Mouse (Mus musculus): ENCODE measurements at regions not wholly inside any gene's neighbourhood (a gene's known extent, or its start where the extent isn't known, plus 50 kb on each side); places are given as distances from the start of the nearest gene placed in this dataset.

- no peak for ATAC-seq (ENCODE audit: low TSS enrichment)
These were observed 65.3 kb downstream of the Cdca7 start for GRCm38 (mm10) chr2:72541246-72541645.

DNA sequence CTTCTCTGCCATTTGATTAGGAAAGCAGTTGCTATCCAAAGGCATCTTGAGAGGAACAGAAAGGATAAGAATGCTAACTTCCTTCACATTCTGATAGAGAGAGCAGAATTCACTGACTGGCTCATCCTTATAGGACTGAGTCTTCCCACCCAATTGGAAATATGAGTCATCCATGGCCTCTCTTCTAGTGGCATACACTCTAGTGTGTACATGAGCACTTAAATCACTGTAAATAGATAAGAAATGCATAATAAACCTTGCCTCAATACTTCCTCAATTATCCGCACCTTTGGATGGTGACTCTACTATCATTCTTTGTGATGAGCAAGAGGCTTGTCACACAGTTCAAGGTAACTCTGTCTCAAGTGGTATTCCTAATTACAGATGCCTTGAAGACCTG lies 69.5 kb downstream of the Cdca7 start:
- no peak for ATAC-seq (ENCODE audit: low TSS enrichment)

DNA sequence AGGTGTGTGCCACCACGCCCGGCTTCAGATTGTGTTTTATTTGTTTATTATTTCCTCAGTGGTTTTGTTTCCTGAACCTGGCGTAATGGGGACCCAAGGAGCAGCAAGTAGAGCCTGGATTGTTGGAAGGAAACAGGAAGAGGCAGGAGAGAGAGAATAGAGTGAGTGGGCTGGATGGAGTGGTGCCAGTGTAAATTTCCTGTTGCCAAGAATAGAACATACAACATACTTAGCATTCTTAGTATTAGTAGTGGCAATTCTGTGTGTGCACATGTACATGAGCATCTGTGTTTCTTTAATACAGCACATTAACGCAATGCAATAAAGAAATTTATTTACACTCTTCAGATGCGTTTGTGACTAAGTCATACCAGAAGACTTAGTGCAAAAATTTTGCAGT lies 70.5 kb downstream of the Cdca7 start:
- ATAC-seq (ENCODE audit: low TSS enrichment): no peak

- ATAC-seq (ENCODE audit: low TSS enrichment): no peak
These were observed 71.0 kb downstream of the Cdca7 start for GRCm38 (mm10) chr2:72546963-72547362.

GRCm38 (mm10) chr2:72551268-72551667 lies 75.3 kb downstream of the Cdca7 start:
- no peak for ATAC-seq (ENCODE audit: low TSS enrichment)

GRCm38 (mm10) chr2:72554603-72555002 lies 78.6 kb downstream of the Cdca7 start:
- ATAC-seq (ENCODE audit: low TSS enrichment): no peak

DNA sequence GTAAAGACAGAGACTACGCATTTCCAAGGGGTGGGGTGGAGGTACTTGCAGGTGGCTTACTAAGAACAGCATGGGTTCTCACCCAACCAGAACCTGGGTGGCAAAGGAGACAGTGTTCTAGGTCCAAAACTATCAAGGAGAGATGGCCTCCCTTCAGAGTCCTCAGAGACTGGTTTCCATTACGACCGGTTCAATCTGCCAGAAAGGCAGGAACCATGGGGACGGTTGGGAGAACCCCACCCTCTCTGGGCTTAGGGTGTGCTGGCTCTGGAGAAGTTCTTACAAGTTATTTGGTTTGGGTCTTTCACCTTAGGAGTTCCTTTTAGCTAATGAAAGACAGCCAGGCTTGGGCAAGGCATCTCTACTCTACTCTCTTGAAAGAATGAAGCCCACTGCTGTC lies 79.2 kb downstream of the Cdca7 start:
- ATAC-seq (ENCODE audit: low TSS enrichment): no peak

DNA sequence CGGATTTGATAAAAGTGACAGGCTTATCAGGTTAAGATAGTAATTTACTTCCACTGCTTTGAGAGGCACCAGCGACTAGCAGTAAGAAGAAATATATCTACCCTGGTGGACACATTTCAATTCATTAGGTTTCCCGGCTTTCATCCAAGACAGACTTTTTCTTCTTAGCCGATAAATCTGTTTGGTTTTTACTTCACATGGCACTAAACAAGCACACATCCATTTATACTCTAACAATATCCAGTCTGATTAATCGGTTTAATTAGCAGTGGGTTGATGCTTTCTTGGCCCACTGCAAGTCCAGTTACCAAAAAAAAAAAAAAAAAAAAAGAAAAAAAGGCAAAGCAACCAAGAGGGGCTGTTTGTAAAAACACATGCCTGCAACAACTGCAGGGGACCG lies 79.6 kb downstream of the Cdca7 start:
- no peak for ATAC-seq (ENCODE audit: low TSS enrichment)

DNA sequence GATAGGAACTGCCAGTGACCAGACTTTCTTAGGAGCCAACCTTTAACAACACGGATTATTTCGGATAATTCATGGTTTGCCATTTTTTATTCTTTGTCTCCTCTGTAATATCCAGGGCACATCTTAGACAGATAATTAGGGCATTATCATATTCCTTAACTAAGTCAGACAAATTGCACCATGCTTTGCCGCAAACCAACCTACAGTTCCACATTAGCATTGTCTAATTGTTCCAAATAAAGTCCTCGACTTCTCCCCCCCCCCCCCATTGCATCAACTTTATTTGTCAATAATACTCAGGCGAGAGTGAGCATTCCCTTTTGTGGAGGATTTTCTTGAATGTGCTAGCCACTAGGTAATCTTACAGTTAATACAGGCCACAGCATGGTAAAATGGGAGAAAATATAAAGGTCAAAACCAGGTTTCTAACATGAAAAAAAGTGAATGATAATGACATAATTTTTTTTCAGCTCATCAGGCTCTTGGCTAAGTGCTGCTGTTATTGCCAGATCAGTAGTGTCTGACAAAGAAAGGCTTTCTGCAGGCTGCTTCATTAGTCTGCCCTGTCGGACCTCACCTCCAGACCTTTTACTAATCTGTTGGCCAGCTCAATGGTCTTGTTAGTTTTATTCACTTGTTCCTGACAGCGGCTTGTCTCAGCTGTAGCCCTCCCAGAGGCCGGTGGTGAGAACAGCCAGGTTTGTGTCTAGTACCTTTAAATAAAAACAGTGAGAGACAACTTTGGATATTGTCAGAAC lies 80.3 kb downstream of the Cdca7 start:
- no peak for ATAC-seq (ENCODE audit: low TSS enrichment)

GRCm38 (mm10) chr2:72557161-72557560 lies 81.2 kb downstream of the Cdca7 start:
- no peak for ATAC-seq (ENCODE audit: low TSS enrichment)

- ATAC-seq (ENCODE audit: low TSS enrichment): no peak
These were observed 81.8 kb downstream of the Cdca7 start for GRCm38 (mm10) chr2:72557565-72558260.

DNA sequence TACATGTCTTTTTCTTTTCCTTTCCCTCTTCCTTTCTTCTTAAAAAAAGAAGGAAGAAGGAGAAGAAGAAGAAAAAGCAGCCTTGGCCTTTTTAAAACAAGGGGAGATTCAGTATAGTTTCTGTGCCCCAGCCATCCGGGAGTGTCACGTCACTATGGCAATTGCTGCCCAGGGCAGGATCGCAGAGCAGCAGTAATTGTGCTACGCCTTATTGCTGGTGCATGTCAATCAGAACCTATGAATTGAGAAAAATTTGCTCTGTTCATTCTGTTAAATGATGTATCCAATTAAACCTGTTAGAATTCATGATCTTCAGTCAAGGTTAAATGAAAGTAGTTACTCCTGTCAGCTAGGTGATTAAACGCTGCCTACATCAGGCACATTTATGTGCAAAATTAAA lies 85.4 kb downstream of the Cdca7 start:
- ATAC-seq (ENCODE audit: low TSS enrichment): no peak

DNA sequence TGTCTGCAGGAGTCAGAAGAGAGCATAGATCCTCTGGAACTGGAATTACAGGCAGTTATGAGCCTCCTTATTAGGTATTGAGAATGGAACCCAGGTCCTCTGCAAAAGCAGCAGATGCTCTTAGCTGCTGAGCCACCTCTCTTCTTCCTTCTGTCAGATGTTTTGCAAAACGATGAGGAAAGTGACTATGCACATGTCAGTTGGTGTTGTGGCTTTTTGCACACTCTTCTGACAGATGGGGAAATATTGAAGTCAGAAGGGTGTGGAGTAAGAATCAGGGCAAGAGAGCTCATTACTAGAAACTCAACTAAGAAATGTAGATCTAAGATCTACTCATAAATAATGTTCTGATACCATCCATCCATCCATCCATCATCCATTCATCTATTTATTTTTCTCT lies 102.4 kb downstream of the Cdca7 start:
- no peak for ATAC-seq (ENCODE audit: low TSS enrichment)

DNA sequence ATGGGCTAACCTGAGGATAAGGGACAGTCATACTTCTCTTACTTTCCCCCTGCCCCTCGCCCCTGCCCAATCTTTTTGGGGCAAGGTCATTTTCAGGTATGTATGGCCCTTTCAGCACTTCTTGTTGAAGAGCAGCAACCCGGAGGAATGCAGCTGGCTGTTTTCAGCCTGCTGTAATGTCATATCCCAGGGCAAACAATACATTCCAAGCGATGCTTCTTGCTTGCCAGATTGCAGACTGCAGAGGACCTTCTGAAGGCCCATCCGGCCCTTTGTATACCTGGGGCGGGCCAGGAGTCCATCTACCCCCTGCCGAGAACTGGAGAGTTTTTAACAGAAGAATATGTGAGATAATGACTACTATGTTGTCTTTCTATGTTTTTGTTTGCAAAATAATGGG lies 105.2 kb downstream of the Cdca7 start:
- no peak for ATAC-seq (ENCODE audit: low TSS enrichment)

DNA sequence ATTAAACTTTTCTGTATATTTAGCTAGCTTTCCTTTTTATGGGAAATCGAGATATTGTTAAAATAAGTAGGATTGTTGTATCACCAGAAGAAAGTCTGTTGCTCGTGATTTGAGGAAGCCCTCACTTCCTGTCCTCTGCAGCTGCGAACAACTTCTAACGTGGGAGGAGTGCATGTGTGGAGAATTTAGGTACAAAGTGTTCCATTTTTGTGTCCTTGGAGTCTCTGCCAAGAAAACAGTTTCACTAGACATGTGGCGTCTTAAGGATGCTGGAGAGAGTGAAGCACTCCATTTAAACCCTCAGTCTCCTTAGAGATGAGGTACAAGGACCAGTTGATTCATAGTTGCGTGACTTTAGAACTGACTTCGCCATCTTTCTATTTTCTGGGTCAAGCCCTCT lies 112.9 kb downstream of the Cdca7 start:
- peak; percentile 94 for ATAC-seq (ENCODE audit: low TSS enrichment)

GRCm38 (mm10) chr2:72592011-72592410 lies 116.1 kb downstream of the Cdca7 start:
- ATAC-seq (ENCODE audit: low TSS enrichment): no peak

- no peak for ATAC-seq (ENCODE audit: low TSS enrichment)
These were observed 121.3 kb downstream of the Cdca7 start for GRCm38 (mm10) chr2:72596994-72597925.

DNA sequence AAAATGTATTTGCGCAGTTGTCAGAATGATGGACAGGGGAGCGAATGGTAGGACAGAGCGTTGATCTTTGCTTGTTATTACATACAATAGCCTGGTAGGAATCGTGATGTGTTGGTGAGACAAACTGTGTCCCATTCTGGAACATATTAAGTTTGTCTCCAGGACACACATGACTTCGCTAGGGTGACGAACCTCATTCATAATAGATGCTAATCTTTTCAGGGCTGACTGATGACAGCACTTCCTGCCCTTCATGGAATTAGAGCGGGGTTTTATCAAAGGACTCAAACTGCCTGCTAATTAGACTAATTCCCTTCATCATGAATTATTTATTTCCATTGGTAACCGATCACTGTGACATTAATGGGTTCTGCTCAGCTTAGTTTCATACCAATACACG lies 122.0 kb downstream of the Cdca7 start:
- ATAC-seq (ENCODE audit: low TSS enrichment): no peak

DNA sequence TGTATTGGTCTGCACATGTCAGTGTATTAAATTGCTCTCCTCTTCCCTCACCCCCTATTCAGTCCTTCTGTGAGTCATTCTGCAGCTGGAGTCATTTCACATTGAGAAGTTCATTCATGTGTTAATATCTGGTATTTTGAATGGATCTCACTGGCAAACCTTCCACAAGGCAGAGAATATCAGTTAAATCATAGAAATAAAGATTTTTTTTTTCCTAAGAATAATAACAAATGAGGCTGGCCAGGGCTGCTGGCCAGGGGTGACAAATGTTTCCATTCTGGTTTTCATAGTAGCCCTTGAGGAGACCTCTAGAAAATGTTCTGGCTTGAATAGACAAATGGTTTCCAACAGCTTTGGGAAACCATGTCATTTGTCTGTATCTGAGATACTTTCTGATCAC lies 124.8 kb downstream of the Cdca7 start:
- no peak for ATAC-seq (ENCODE audit: low TSS enrichment)

- peak; percentile 95 for ATAC-seq (ENCODE audit: low TSS enrichment)
These were observed 126.2 kb downstream of the Cdca7 start for GRCm38 (mm10) chr2:72602152-72602551.

DNA sequence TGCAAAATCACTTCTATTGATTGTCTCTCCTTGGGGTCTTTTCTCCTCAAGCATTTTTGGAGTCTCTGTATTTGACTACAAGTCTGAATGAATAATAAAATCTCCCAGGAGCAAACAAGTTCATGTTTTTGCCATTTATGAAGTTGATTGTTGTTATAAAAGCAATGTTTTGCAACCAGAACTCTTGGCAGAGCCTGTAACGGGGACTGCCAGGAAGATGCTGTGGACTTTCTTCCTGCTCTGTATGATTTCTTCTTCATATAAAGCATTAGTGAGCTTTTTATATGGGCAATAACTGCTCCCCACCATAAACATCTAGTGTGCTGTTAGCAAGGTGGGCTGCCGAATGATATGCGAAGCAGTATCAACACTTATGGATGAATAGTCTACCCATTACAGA lies 136.3 kb downstream of the Cdca7 start:
- ATAC-seq (ENCODE audit: low TSS enrichment): no peak

DNA sequence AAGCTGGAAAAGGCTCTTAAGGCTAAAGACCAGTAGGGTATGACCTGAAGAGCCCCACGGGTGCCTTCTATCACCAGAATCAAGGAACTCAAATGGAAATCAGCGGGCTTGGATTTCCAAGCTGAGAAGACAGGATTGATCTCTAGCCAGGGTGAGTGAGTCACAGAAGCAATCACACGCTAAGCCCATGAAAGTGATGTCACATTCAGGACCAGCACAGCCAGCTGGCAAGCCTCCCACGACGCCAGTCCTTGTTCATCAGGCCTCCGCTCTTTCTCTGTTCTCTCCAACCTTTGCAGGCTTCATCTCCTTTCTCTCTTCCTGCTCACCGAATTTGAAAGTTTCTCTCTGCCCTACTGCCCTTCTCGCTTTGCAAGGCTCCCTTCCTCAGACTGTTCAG lies 138.3 kb downstream of the Cdca7 start:
- no peak for ATAC-seq (ENCODE audit: low TSS enrichment)

DNA sequence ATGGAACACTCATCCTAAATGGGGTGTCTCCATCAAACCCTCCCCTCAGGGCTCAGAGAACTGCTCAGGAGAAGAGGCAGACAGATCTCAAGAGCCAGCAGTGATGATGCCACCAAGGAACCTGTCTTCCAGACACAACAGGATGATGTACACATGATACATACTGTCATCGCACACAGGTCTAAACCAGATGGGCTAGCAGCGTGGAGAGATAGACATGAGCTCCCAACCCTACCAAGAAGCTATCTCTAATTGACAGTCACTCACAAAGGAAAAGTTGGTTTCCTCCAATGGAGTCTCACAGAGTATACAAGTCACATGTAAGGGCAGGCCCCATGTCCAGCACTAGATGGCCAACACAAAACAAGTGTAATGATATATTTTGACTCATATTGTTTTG lies 139.9 kb downstream of the Cdca7 start:
- ATAC-seq (ENCODE audit: low TSS enrichment): no peak
